Mouse (Mus musculus): ENCODE results near the gene Asic2. TPM values are rescaled to one million over a fixed set of nuclear protein-coding genes. Genes with fewer than 3 reads are reported as not detected.

Gene Asic2
- polyA plus RNA-seq, 1 experiment from 2014 or later: 3.7 TPM

DNA sequence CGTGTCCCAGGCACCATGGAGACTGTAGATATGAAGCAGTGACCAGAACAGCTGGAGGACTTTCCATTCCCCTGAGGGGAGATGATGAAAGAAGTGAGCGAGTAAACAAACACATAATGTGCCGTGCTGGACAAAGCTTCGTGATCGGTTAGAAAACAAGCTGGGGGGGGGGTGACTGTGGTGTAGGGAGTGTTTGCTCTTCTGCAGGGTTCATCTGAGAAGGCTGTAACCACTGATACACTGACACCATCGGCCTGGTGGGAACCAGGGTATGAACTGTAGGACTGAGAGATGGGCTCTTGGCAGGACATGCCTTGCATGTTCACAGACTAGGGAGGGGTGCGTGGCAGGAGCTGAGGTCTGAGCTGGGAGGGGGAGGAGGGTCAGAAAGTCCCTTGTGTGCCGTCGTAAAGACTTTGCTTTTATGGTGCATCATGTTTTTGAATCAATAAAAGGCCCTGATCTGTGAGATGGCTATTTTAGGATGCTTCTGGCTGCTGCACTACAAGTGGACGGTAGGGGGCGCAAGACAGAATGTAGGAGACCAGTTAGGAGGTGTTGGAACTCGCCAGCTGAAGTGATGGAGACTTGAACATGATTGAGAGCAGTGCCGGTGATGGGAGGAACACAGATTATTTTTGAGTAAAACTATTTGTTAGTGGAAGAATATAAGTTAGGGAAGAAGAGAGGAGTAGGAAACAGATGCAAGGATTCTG lies 728.1 kb downstream of the Asic2 start:
- Histone ChIP-seq H3K27me3 (no peaks in the 10 kb centered on the region), H3K9me3 (replicated peaks) (no peaks in the 10 kb centered on the region), H3K4me2 (no peak overlapping the region), H3K27ac (no peak overlapping the region), H3K4me3 (replicated peaks) (no peak overlapping the region), H3K9ac (no peak overlapping the region), H3K4me1 (no peaks in the 10 kb centered on the region), H3K36me3 (no peaks in the 10 kb centered on the region)
- ATAC-seq (replicated peaks; ENCODE audit: low FRiP score): no peak
- 41% methylated on average over 13 of the region's 13 CpGs for WGBS

DNA sequence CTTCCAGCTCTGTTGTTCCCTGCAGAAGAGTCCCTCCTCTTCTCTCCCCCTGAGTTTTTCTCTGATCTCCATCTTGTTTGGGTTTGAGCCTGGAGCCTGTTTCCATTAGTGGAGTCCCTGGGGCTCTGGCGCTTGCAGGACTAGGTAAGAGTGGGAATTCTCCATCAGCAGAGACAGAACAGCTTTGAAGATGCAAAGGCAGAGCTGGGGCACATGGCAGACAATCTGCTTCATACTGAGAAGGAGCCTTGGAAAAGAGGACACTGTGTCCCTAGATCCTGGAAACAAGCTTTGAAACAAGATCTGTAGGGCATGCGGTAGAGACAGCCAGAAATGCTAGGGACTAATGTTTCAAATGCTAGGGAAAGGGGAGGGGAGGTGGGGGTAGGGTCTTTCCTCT lies 729.2 kb downstream of the Asic2 start:
- no peak for ATAC-seq (replicated peaks; ENCODE audit: low FRiP score)
- 66% methylated on average over 2 of the region's 2 CpGs for WGBS
- H3K4me3 ChIP-seq (replicated peaks): no peak overlapping the region

DNA sequence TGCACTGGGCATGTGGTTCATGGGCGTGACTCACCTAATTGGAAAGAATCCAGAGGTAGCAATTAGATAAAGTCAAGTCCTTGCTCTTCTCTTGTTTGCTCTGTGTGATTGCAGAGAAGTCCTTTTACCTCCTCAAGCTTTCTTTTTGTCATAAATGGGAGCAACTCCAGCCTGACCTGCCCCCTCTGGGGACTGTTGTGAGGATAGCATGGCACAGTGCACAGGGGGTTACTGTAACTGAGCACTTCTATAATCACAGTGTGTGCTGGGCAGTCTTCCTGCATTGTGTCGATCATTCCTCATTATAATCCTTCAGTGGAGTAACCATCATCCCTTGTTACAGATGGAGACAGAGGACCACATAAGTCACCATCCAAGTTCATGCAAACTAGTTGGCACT lies 732.2 kb downstream of the Asic2 start:
- WGBS: 83% methylated on average over 2 of the region's 2 CpGs
- Histone ChIP-seq H3K36me3 (no peaks in the 10 kb centered on the region), H3K4me1 (no peaks in the 10 kb centered on the region), H3K9ac (no peak overlapping the region), H3K27ac (no peak overlapping the region), H3K9me3 (replicated peaks) (no peaks in the 10 kb centered on the region), H3K27me3 (no peaks in the 10 kb centered on the region), H3K4me3 (replicated peaks) (no peak overlapping the region), H3K4me2 (no peak overlapping the region)
- no peak for ATAC-seq (replicated peaks; ENCODE audit: low FRiP score)

More for the DNA sequence above, 729.2 kb downstream of the Asic2 start:
- Histone ChIP-seq H3K4me1 (no peaks in the 10 kb centered on the region), H3K9ac (no peak overlapping the region), H3K36me3 (no peaks in the 10 kb centered on the region), H3K27ac (no peak overlapping the region), H3K9me3 (replicated peaks) (no peaks in the 10 kb centered on the region), H3K4me2 (no peak overlapping the region), H3K27me3 (no peaks in the 10 kb centered on the region)

DNA sequence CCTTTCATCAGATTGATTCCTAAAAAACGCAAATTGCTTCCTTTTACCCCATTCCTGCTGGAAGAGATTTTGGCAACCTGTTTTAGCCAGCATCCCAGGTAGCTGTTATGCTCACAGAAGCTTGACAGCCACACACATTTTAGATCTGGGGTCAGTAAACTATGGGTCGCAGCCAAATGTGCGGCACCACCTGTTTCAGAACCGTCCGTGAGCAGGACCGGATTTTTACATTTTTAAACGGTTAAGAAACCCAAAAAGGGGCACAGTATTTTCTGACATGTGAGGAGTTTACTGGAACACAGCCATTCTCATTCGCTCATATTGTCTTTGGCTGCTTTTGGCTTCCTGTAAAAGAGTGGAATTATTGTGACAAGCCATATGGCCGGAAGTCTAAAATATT lies 744.9 kb downstream of the Asic2 start:
- Histone ChIP-seq H3K9ac (no peak overlapping the region), H3K4me3 (replicated peaks) (no peak overlapping the region), H3K9me3 (replicated peaks) (no peaks in the 10 kb centered on the region), H3K4me2 (no peak overlapping the region), H3K27me3 (no peaks in the 10 kb centered on the region), H3K36me3 (no peaks in the 10 kb centered on the region), H3K4me1 (no peaks in the 10 kb centered on the region), H3K27ac (no peak overlapping the region)
- WGBS: 60% methylated on average over 9 of the region's 9 CpGs
- no peak for ATAC-seq (replicated peaks; ENCODE audit: low FRiP score)

DNA sequence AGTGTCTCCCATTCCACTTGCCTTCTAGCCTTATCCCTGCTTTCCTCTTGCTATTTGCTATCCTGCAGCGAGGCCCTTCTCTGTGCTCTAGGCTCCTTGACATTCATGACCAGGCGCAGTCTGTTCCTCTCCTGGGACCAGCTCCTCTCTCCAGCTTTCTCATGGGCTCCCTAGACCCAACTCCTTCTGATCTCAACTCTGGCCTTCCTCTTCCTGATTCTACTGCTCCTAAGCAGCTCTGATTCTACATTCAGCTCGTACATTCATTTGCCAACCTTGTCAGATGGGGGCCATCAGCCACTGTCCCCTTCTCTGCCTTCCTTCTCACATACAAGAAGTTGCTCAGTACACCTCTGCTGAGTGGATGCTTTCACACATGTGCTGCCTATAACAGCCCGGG lies 747.5 kb downstream of the Asic2 start:
- H3K27ac ChIP-seq: no peak overlapping the region
- H3K9ac ChIP-seq: no peak overlapping the region
- no peak for ATAC-seq (replicated peaks; ENCODE audit: low FRiP score)
- H3K4me1 ChIP-seq: no peaks in the 10 kb centered on the region
- WGBS: 90% methylated on average over 4 of the region's 4 CpGs
- no peak overlapping the region for H3K4me2 ChIP-seq
- H3K4me3 ChIP-seq (replicated peaks): no peak overlapping the region
- no peaks in the 10 kb centered on the region for H3K36me3 ChIP-seq
- no peaks in the 10 kb centered on the region for H3K27me3 ChIP-seq
- no peaks in the 10 kb centered on the region for H3K9me3 ChIP-seq (replicated peaks)

DNA sequence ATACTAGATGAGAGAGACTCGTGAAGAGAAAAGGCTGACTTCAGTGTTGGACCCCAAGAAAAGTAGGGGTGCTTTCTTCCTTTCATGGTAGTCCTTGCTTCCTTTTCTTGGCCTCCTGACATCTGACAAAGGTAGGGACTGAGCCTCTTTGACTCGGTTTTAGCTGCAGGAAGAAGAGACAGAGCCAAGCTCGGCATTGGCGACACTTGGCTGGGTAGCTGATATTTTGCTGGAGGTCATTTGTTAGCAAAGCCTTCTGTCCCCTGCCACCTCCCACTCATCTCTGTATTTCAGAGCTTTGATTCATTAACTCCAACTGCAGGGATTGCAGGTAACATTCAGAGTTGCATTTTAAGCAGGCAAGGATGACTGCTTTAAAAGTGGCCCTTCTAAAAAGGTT lies 762.8 kb downstream of the Asic2 start:
- Histone ChIP-seq H3K9me3 (replicated peaks) (no peaks in the 10 kb centered on the region), H3K4me3 (replicated peaks) (no peak overlapping the region), H3K4me2 (no peak overlapping the region), H3K27ac (no peak overlapping the region), H3K36me3 (no peaks in the 10 kb centered on the region), H3K4me1 (no peaks in the 10 kb centered on the region), H3K27me3 (no peaks in the 10 kb centered on the region), H3K9ac (no peak overlapping the region)
- whole genome bisulfite sequencing: 49% methylated on average over 4 of the region's 4 CpGs
- ATAC-seq (replicated peaks; ENCODE audit: low FRiP score): no peak

DNA sequence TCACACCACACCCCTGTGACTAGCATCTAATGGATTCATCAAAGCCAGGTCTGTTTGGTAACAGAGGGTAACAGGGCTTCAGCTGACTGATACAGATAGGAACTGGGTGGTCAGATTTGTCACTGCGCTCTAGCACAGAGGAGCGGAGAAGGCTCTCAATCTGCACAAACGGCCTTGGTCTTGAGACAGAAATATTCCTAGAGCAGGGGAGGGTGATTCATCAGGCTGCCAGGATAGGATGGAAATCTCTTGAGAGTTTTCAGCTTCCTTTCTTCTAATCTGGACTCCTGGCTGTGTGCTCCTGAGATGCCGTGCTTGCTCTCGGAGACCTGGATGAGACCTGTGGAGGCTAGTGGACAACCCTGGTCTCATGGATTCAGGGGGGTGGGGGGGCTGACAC lies 765.7 kb downstream of the Asic2 start:
- no peaks in the 10 kb centered on the region for H3K27me3 ChIP-seq
- WGBS: 82% methylated on average over 5 of the region's 5 CpGs
- no peak overlapping the region for H3K9ac ChIP-seq
- H3K36me3 ChIP-seq: no peaks in the 10 kb centered on the region
- H3K27ac ChIP-seq: no peak overlapping the region
- ATAC-seq (replicated peaks; ENCODE audit: low FRiP score): no peak
- H3K4me3 ChIP-seq (replicated peaks): no peak overlapping the region
- H3K4me2 ChIP-seq: no peak overlapping the region
- no peaks in the 10 kb centered on the region for H3K4me1 ChIP-seq
- no peaks in the 10 kb centered on the region for H3K9me3 ChIP-seq (replicated peaks)

DNA sequence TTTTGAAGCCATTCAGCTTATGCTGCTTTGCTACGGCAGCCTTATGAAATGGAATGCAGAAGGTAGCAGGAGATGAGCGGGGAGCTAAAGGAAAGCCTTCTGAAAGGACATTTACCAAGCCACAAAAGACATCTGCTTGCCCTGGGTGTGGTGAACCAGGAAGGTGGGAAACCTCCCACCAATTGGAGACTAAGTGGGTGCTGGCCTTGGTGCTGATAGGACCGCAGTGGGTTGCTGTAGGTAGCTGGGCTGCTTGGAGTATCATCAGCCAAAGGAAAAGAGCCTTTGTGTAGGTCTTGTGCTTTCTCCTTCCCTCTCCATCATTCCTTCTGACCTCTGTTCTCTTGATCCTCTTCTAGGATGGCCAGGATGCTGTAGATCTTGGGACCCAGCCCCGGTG lies 774.4 kb downstream of the Asic2 start:
- Histone ChIP-seq H3K27me3 (no peaks in the 10 kb centered on the region), H3K4me3 (replicated peaks) (no peak overlapping the region), H3K36me3 (no peaks in the 10 kb centered on the region), H3K9me3 (replicated peaks) (no peaks in the 10 kb centered on the region), H3K4me2 (no peak overlapping the region), H3K27ac (no peak overlapping the region), H3K4me1 (no peaks in the 10 kb centered on the region), H3K9ac (no peak overlapping the region)
- WGBS: 37% methylated on average over 4 of the region's 4 CpGs
- no peak for ATAC-seq (replicated peaks; ENCODE audit: low FRiP score)

DNA sequence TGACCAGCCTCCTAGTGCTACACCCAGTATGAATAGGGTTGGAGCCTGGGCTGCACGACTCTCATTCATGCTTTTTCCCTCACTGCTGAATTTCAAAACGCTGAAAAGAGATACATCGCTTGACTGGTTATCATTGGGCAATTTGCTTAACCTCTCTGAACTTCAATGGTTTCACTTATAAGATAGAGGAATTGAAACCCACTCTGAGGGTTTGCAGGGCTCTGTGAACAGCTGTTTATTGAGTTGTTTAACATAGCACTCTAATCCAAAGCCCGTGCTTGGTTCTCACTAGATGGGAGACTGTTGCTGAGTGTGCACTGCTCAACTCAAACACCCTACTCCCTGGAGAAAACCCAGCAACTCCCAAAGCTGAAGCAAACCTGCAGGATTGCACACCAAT lies 776.1 kb downstream of the Asic2 start:
- Histone ChIP-seq H3K4me1 (no peaks in the 10 kb centered on the region), H3K36me3 (no peaks in the 10 kb centered on the region), H3K27me3 (no peaks in the 10 kb centered on the region), H3K27ac (no peak overlapping the region), H3K4me2 (no peak overlapping the region), H3K9me3 (replicated peaks) (no peaks in the 10 kb centered on the region), H3K9ac (no peak overlapping the region), H3K4me3 (replicated peaks) (no peak overlapping the region)
- no peak for ATAC-seq (replicated peaks; ENCODE audit: low FRiP score)
- WGBS: 90% methylated on average over 4 of the region's 4 CpGs

DNA sequence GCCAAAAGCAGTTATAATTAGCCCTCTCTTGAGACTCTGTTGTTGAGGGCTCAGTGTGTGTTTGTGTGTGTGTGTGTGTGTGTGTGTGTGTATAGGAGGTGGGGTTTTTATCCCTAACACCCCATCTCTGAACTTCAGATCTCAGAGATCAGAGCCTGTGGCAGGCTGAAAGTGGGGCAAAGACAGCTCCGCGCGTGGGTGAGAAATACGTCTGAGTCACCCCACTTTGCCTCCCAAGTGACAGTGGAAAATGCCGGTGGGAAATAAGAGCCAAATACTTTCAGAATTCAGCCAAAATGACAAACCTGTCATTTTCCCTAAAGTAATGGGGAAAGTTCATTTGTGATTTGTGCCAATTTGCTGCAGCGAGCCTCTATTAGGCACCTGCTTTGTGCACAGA lies 779.2 kb downstream of the Asic2 start:
- Histone ChIP-seq H3K27ac (no peak overlapping the region), H3K9ac (no peak overlapping the region), H3K27me3 (no peaks in the 10 kb centered on the region), H3K36me3 (no peaks in the 10 kb centered on the region), H3K4me2 (no peak overlapping the region), H3K9me3 (replicated peaks) (no peaks in the 10 kb centered on the region), H3K4me3 (replicated peaks) (no peak overlapping the region), H3K4me1 (peaks cover 17% of the 10 kb centered on the region)
- WGBS: 94% methylated on average over 6 of the region's 6 CpGs
- ATAC-seq (replicated peaks; ENCODE audit: low FRiP score): no peak

DNA sequence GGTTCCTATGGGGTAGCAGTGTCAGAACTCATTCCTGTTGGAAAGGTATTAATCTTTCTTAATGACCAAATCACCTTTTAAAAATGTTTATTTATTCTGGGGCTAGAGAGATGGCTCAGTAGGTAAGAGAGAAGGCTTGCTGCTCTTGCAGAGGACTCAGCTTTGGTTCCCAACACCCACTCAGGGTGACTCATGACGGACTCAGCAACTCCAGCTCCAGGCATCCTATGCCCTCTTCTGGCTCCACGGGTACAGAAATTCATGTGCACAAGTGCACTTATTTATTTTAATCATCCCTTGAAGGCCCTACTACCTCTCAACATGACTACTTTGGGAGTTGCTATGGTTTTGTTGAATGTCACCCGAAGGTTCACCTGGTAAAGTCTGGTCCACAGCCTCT lies 780.4 kb downstream of the Asic2 start:
- H3K27ac ChIP-seq: no peak overlapping the region
- H3K36me3 ChIP-seq: no peaks in the 10 kb centered on the region
- H3K9me3 ChIP-seq (replicated peaks): no peaks in the 10 kb centered on the region
- H3K9ac ChIP-seq: no peak overlapping the region
- H3K4me2 ChIP-seq: no peak overlapping the region
- no peak overlapping the region for H3K4me3 ChIP-seq (replicated peaks)
- H3K4me1 ChIP-seq: peaks cover 17% of the 10 kb centered on the region
- no peaks in the 10 kb centered on the region for H3K27me3 ChIP-seq
- ATAC-seq (replicated peaks; ENCODE audit: low FRiP score): no peak
- WGBS: 87% methylated on average over 3 of the region's 3 CpGs

DNA sequence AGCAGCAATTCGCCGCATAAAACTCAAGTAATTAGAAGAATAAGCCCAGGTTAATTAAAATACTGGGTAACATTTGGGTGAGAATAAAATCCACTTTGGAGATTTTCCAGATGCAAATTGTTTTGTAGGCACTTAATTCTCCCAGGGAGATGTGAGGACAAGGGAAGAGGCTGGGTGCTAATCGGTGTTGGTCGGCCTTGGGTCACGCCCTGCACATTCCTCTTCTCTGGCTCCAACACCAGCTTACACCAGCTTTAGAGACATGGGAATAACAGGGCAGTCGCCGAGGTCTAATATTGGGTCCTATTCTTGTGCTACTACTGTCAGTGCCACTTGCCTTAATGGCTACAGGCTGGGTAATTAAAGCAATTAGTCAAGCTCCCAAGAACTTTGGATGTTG lies 783.5 kb downstream of the Asic2 start:
- Histone ChIP-seq H3K9me3 (replicated peaks) (no peaks in the 10 kb centered on the region), H3K9ac (no peak overlapping the region), H3K4me2 (no peak overlapping the region), H3K27ac (no peak overlapping the region), H3K4me3 (replicated peaks) (no peak overlapping the region), H3K36me3 (no peaks in the 10 kb centered on the region), H3K4me1 (peaks cover 17% of the 10 kb centered on the region), H3K27me3 (no peaks in the 10 kb centered on the region)
- 50% methylated on average over 7 of the region's 7 CpGs for WGBS
- ATAC-seq (replicated peaks; ENCODE audit: low FRiP score): no peak

DNA sequence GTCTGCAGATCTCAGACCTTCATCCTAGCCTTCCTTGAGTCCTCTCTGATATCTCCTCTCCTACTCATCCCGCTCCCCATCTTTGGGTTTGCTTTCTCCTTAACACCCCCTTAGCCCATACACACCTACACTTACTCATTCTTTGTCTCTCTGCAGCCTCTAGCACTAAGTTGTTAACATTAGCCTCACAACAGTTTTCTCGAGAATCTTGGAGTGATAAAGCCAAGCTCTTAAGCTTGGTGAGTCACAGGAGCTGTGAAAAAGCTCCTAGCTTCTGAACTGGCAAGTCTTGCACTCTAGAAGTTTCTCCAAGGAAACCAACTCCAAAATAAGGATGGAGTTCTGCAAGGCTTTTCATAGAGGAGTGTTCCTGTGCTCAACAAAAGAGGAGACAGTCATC lies 803.4 kb downstream of the Asic2 start:
- Histone ChIP-seq H3K27ac (no peak overlapping the region), H3K4me3 (replicated peaks) (no peak overlapping the region), H3K9ac (no peak overlapping the region), H3K27me3 (no peaks in the 10 kb centered on the region), H3K9me3 (replicated peaks) (peaks cover 7% of the 10 kb centered on the region; the same call in 1 of the 2 replicates), H3K4me2 (no peak overlapping the region), H3K4me1 (no peaks in the 10 kb centered on the region), H3K36me3 (no peaks in the 10 kb centered on the region)
- no peak for ATAC-seq (replicated peaks; ENCODE audit: low FRiP score)
- 87% methylated on average over 2 of the region's 2 CpGs for WGBS
